Mouse (Mus musculus) intestine, embryonic 14.5 days (tissue): Measurements from ENCODE around the gene Mmp11. TPM values are rescaled to one million over a fixed set of nuclear protein-coding genes. Genes with fewer than 3 reads are reported as not detected.
A peak's percentile ranks its signal among the peaks of the same experiment; 100 is the strongest.

Source experiments
- ATAC-seq: fragments of 200-750 bp; cut with Nextera tagmentation; replicated peaks from 2 replicates; pipeline ENCODE4 v1.8.0; 2017; ENCODE audit warnings: low read depth, moderate number of reproducible peaks, moderate TSS enrichment, moderate library complexity; ENCODE audit not compliant: low FRiP score, low TSS enrichment
- DNase-seq: peaks from one replicate; pipeline ENCODE4 v3.0.0-alpha.2; 2018; ENCODE audit warnings: low spot score
- H3K27ac ChIP-seq: fragments of 300-500 bp; sonication (generic); 2 replicates; pipeline ENCODE4 v1.5.1; 2014; ENCODE audit warnings: low read depth, mild to moderate bottlenecking, control low read depth
- H3K27me3 ChIP-seq: fragments of 300-500 bp; sonication (generic); replicated peaks from 2 replicates; pipeline ENCODE4 v1.6.1; 2014; ENCODE audit warnings: low read length, control low read depth; ENCODE audit not compliant: control insufficient read depth, insufficient read depth
- H3K36me3 ChIP-seq: fragments of 300-500 bp; sonication (generic); 2 replicates; pipeline ENCODE4 v1.6.1; 2014; ENCODE audit warnings: low read length, control low read depth; ENCODE audit not compliant: control insufficient read depth, insufficient read depth
- H3K4me1 ChIP-seq: fragments of 300-500 bp; sonication (generic); replicated peaks from 2 replicates; pipeline ENCODE4 v1.6.1; 2014; ENCODE audit warnings: low read length, control low read depth, mixed read lengths; ENCODE audit not compliant: control insufficient read depth, insufficient read depth
- H3K4me2 ChIP-seq: fragments of 300-500 bp; sonication (generic); 2 replicates; pipeline ENCODE4 v1.6.1; 2014; ENCODE audit warnings: low read length
- H3K4me3 ChIP-seq: fragments of 300-500 bp; sonication (generic); 2 replicates; pipeline ENCODE4 v1.5.1; 2014; ENCODE audit warnings: low read depth, low read length, control low read depth, mixed read lengths
- H3K9ac ChIP-seq: fragments of 300-500 bp; sonication (generic); 2 replicates; pipeline ENCODE4 v1.6.1; 2014; ENCODE audit warnings: mild to moderate bottlenecking, low read length
- H3K9me3 ChIP-seq: fragments of 300-500 bp; sonication (generic); 2 replicates; pipeline ENCODE4 v1.6.1; 2016; ENCODE audit warnings: low read length, control low read depth; ENCODE audit not compliant: control insufficient read depth
- WGBS: fragments of 180-500 bp; shearing (Covaris S2); extraction: QIAGEN DNeasy Blood & Tissue Kit; methylation state at CpG from one replicate; pipeline ENCODE4 v1.1.7; 2014; 5-methylcytosine and 5-hydroxymethylcytosine counted together
- polyA plus RNA-seq: library from polyadenylated mRNA; unstranded; fragments of >200 nt; fragmentation: Nextera tagmentation; extraction: Ambion mirVana; gene quantifications from 2 replicates; pipeline ENCODE4 v1.2.1, GENCODE M21; 2014

Gene Mmp11
- polyA plus RNA-seq, 1 experiment from 2014 or later, result 40.9 TPM

GRCm38 (mm10) chr10:75950791-75951210 is 14.5 kb upstream of the Mmp11 start:
- H3K4me3 ChIP-seq, result peak overlapping the region; percentile 52
- peak overlapping the region; percentile 27 for H3K9ac ChIP-seq
- H3K27ac ChIP-seq, result no peak overlapping the region
- no peaks in the 10 kb centered on the region for H3K36me3 ChIP-seq
- H3K4me1 ChIP-seq, result 0 out of 2 replicates have a peak, but pooled peaks cover 5% of the 10 kb centered on the region
- WGBS, result 2% methylated on average over 23 of the region's 23 CpGs
- H3K27me3 ChIP-seq, result no peaks in the 10 kb centered on the region
- ATAC-seq (peak; percentile 67), DNase-seq (no peak)
- H3K4me2 ChIP-seq, result peak overlapping the region; percentile 95
- no peaks in the 10 kb centered on the region for H3K9me3 ChIP-seq

GRCm38 (mm10) chr10:75949053-75950045 is 13.1 kb upstream of the Mmp11 start:
- Histone ChIP-seq H3K27me3 (no peaks in the 10 kb centered on the region), H3K9me3 (no peaks in the 10 kb centered on the region), H3K4me3 (no peak overlapping the region), H3K4me2 (no peak overlapping the region), H3K4me1 (peaks cover 5% of the 10 kb centered on the region; the same call in 1 of the 2 replicates), H3K36me3 (no peaks in the 10 kb centered on the region), H3K9ac (no peak overlapping the region), H3K27ac (no peak overlapping the region)
- WGBS, result 77% methylated on average over 22 of the region's 22 CpGs
- ATAC-seq (no peak), DNase-seq (no peak)

GRCm38 (mm10) chr10:75948079-75948478 is 11.8 kb upstream of the Mmp11 start:
- ATAC-seq (no peak), DNase-seq (no peak)
- H3K27ac ChIP-seq, result no peak overlapping the region
- no peaks in the 10 kb centered on the region for H3K9me3 ChIP-seq
- no peak overlapping the region for H3K4me3 ChIP-seq
- H3K4me1 ChIP-seq, result peaks cover 11% of the 10 kb centered on the region; the same call in 1 of the 2 replicates
- 85% methylated on average over 5 of the region's 5 CpGs for WGBS
- no peak overlapping the region for H3K4me2 ChIP-seq
- no peak overlapping the region for H3K9ac ChIP-seq
- no peaks in the 10 kb centered on the region for H3K27me3 ChIP-seq
- no peaks in the 10 kb centered on the region for H3K36me3 ChIP-seq

- H3K4me3 ChIP-seq, result no peak overlapping the region
- 75% methylated on average over 7 of the region's 7 CpGs for WGBS
- H3K9ac ChIP-seq, result no peak overlapping the region
- H3K36me3 ChIP-seq, result no peaks in the 10 kb centered on the region
- H3K4me2 ChIP-seq, result no peak overlapping the region
- no peaks in the 10 kb centered on the region for H3K27me3 ChIP-seq
- no peaks in the 10 kb centered on the region for H3K9me3 ChIP-seq
- no peak overlapping the region for H3K27ac ChIP-seq
- peaks cover 11% of the 10 kb centered on the region; the same call in 1 of the 2 replicates for H3K4me1 ChIP-seq
- DNase-seq (no peak), ATAC-seq (no peak)
Measured at GRCm38 (mm10) chr10:75945896-75946295, 9.6 kb upstream of the Mmp11 start.

- Histone ChIP-seq H3K36me3 (no peaks in the 10 kb centered on the region), H3K9ac (no peak overlapping the region), H3K4me3 (no peak overlapping the region), H3K27me3 (no peaks in the 10 kb centered on the region), H3K9me3 (no peaks in the 10 kb centered on the region), H3K4me1 (peaks cover 6% of the 10 kb centered on the region; the same call in 1 of the 2 replicates), H3K4me2 (no peak overlapping the region), H3K27ac (no peak overlapping the region)
- 94% methylated on average over 7 of the region's 7 CpGs for WGBS
- no peak for ATAC-seq
- no peak for DNase-seq
Measured at GRCm38 (mm10) chr10:75945213-75945612, 8.9 kb upstream of the Mmp11 start.

GRCm38 (mm10) chr10:75944066-75944772 is 7.9 kb upstream of the Mmp11 start:
- Histone ChIP-seq H3K9ac (no peak overlapping the region), H3K36me3 (no peaks in the 10 kb centered on the region), H3K9me3 (no peaks in the 10 kb centered on the region), H3K4me3 (no peak overlapping the region), H3K27ac (peak overlapping the region; percentile 64; the same call in 1 of the 2 replicates), H3K4me1 (peaks cover 6% of the 10 kb centered on the region; the same call in 1 of the 2 replicates), H3K27me3 (no peaks in the 10 kb centered on the region), H3K4me2 (no peak overlapping the region)
- 31% methylated on average over 11 of the region's 11 CpGs for WGBS
- DNase-seq, result no peak
- no peak for ATAC-seq

- H3K27ac ChIP-seq, result peak within 1 kb of the TSS; percentile 64; the same call in 1 of the 2 replicates
- 78% methylated on average over 15 of the region's 15 CpGs for WGBS
- no peaks in the 10 kb centered on the region for H3K27me3 ChIP-seq
- H3K4me3 ChIP-seq, result no peak within 1 kb of the TSS
- ATAC-seq (no peak), DNase-seq (no peak)
- H3K9me3 ChIP-seq, result no peaks in the 10 kb centered on the region
- no peak within 1 kb of the TSS for H3K4me2 ChIP-seq
- no peaks in the 10 kb centered on the region for H3K36me3 ChIP-seq
- H3K9ac ChIP-seq, result no peak within 1 kb of the TSS
- peaks cover 6% of the 10 kb centered on the region; the same call in 1 of the 2 replicates for H3K4me1 ChIP-seq
Measured at GRCm38 (mm10) chr10:75942736-75943477, 6.6 kb upstream of the Mmp11 start, which contains the start of gene Vpreb3. TSS of gene Vpreb3 (plus strand) at chr10:75943057.
